Mouse (Mus musculus) liver, embryonic 16.5 days (tissue): Measurements from ENCODE around the gene Defa28. TPM values are rescaled to one million over a fixed set of nuclear protein-coding genes. Genes with fewer than 3 reads are reported as not detected.
"Not testable (repeated sequence)": the region's sequence is repeated elsewhere in the genome, so short reads cannot be mapped to it uniquely, and the experiment has no call there.

Experiments
- ATAC-seq: fragments of 200-750 bp; cut with Nextera tagmentation; 2 replicates; pipeline ENCODE4 v1.8.0; 2017; ENCODE audit warnings: low read depth, mild to moderate bottlenecking, moderate number of reproducible peaks, moderate library complexity
- H3K27ac ChIP-seq: fragments of 300-500 bp; sonication (generic); 2 replicates; pipeline ENCODE4 v1.5.1; 2014; ENCODE audit warnings: mild to moderate bottlenecking, low read length
- H3K27me3 ChIP-seq: fragments of 300-500 bp; sonication (generic); 2 replicates; pipeline ENCODE4 v1.6.1; 2014; ENCODE audit warnings: low read depth, low read length, mixed read lengths; ENCODE audit not compliant: control insufficient read depth, insufficient read depth
- H3K36me3 ChIP-seq: fragments of 300-500 bp; sonication (generic); 2 replicates; pipeline ENCODE4 v1.6.1; 2014; ENCODE audit warnings: mild to moderate bottlenecking; ENCODE audit not compliant: control insufficient read depth, insufficient read depth
- H3K4me1 ChIP-seq: fragments of 300-500 bp; sonication (generic); 2 replicates; pipeline ENCODE4 v1.6.1; 2014; ENCODE audit warnings: low read depth, low read length, mixed read lengths; ENCODE audit not compliant: control insufficient read depth
- H3K4me2 ChIP-seq: fragments of 300-500 bp; sonication (generic); 2 replicates; pipeline ENCODE4 v1.6.1; 2014; ENCODE audit warnings: low read depth, low read length, mixed read lengths
- H3K4me3 ChIP-seq: fragments of 300-500 bp; sonication (generic); 2 replicates; pipeline ENCODE4 v1.5.1; 2014; ENCODE audit warnings: low read depth, mild to moderate bottlenecking, low read length
- H3K9ac ChIP-seq: fragments of 300-500 bp; sonication (generic); 2 replicates; pipeline ENCODE4 v1.6.1; 2014; ENCODE audit warnings: low read depth, low read length
- H3K9me3 ChIP-seq: fragments of 300-500 bp; sonication (generic); replicated peaks from 2 replicates; pipeline ENCODE4 v1.6.1; 2016; ENCODE audit warnings: low read length; ENCODE audit not compliant: control insufficient read depth
- WGBS: fragments of 180-500 bp; shearing (Covaris S2); extraction: QIAGEN DNeasy Blood & Tissue Kit; methylation state at CpG from one replicate; pipeline ENCODE4 v1.1.7; 2014; ENCODE audit not compliant: insufficient replicate concordance; 5-methylcytosine and 5-hydroxymethylcytosine counted together
- polyA plus RNA-seq: library from polyadenylated mRNA; unstranded; fragments of >200 nt; fragmentation: Nextera tagmentation; extraction: Ambion mirVana; gene quantifications from 2 replicates; pipeline ENCODE4 v1.2.1, GENCODE M21; 2015

Defa28 gene
- not detected in 2 replicates for polyA plus RNA-seq

DNA sequence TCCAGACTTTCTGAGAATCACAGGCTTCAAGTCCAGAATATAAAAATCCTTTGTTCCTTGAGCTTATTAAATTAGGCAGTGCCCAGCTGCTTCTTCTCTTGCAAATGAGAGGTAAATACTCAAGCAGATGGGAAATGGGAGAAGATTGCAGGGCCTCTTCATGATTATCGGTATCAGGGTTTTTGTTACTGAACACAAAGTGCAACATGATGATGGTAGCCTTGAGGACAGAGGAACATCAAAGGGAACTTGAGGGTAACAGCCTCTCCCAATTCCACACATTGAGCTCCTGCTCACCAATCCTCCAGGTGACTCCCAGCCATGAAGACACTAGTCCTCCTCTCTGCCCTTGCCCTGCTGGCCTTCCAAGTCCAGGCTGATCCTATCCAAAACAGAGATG lies at the start of gene Defa28:
Gene Defa28 (plus strand): TSS at position 301 of the 400 bp plus-strand sequence.
- no CpG with 5 or more reads among the region's 1 CpGs for WGBS
- ATAC-seq, result not testable (repeated sequence)

DNA sequence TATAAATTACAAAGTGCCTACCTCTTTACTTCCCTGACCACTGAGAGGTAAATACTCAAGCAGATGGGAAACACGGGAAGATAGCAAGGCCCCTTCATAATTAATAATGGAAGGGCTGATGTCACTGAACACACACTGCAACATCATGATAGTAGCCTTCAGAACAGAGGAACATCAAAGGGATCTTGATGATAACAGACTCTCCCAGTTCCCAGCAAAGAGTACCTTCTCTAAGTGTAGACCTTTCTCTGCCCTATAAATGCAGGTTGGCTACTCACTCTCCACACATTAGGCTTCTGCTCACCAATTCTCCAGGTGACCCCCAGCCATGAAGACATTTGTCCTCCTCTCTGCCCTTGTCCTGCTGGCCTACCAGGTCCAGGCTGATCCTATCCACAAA lies 17.7 kb upstream of the Defa28 start, which contains the start of gene Defa37:
Gene Defa37 (plus strand): TSS at position 301 of the 400 bp plus-strand sequence.
- not testable (repeated sequence) for H3K4me1 ChIP-seq, H3K4me3 ChIP-seq, H3K27me3 ChIP-seq, ATAC-seq, H3K27ac ChIP-seq, H3K9me3 ChIP-seq, H3K4me2 ChIP-seq, H3K36me3 ChIP-seq, H3K9ac ChIP-seq
- no CpG with 5 or more reads among the region's 1 CpGs for WGBS

More for the DNA sequence above, at the start of gene Defa28:
- not testable (repeated sequence) for H3K4me2 ChIP-seq, H3K27ac ChIP-seq, H3K9ac ChIP-seq, H3K4me1 ChIP-seq, H3K4me3 ChIP-seq, H3K27me3 ChIP-seq, H3K9me3 ChIP-seq, H3K36me3 ChIP-seq

DNA sequence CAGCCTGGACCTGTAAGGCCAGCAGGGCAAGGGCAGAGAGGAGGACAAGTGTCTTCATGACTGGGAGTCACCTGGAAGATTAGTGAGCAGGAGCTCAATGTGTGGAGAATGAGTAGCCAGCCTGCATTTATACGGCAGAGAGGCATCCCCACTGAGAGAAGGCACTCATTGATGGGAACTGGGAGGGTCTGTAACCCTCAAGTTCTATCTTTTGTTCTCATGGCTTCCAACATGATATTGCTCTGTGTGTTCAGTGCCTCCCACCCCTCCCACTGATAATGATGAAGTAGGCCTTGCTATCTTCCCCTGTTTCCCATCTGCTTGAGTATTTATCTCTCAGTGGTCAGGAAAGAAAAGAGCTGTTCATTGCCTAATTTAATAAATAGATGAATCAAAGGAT lies 11.6 kb downstream of the Defa28 start, which contains the start of gene Gm7861:
Gene Gm7861 (minus strand): TSS at position 101 of the 400 bp plus-strand sequence.
- H3K9ac ChIP-seq, H3K4me3 ChIP-seq, H3K4me2 ChIP-seq, H3K27me3 ChIP-seq, ATAC-seq, H3K4me1 ChIP-seq, H3K27ac ChIP-seq, H3K9me3 ChIP-seq, H3K36me3 ChIP-seq: not testable (repeated sequence)
- WGBS, result no CpG with 5 or more reads among the region's 1 CpGs

DNA sequence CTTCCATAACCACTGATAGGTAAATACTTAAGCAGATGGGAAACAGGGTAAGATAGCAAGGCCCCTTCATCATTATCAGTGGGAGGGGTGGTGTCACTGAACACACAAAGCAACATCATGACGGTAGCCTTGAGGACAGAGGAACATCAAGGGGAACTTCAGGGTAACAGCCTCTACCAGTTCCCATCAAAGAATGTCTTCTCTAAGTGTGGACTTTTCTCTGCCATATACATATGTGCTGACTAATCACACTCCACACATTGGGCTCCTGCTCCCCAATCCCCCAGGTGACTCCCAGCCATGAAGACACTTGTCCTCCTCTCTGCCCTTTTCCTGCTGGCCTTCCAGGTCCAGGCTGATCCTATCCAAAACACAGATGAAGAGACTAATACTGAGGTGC lies 35.1 kb downstream of the Defa28 start, which contains the start of gene Defa26:
Gene Defa26 (plus strand): TSS at position 301 of the 400 bp plus-strand sequence.
- WGBS, result no CpG with 5 or more reads among the region's 1 CpGs
- not testable (repeated sequence) for H3K4me2 ChIP-seq, ATAC-seq, H3K9me3 ChIP-seq, H3K4me1 ChIP-seq, H3K9ac ChIP-seq, H3K27ac ChIP-seq, H3K4me3 ChIP-seq, H3K36me3 ChIP-seq, H3K27me3 ChIP-seq

Other genes with a start within 250 kb of the Defa28 start
- not detected in 2 replicates for gene Defa2, start 204.5 kb upstream of the Defa28 start, polyA plus RNA-seq
- gene Defa33, start 191.2 kb upstream of the Defa28 start, polyA plus RNA-seq, result not detected in 2 replicates
- not detected in 2 replicates for gene Defa36, start 155.6 kb upstream of the Defa28 start, polyA plus RNA-seq
- gene Gm7849, start 126.4 kb upstream of the Defa28 start, polyA plus RNA-seq, result not detected in 2 replicates
- not detected in 2 replicates for gene Defa20, start 73.7 kb upstream of the Defa28 start, polyA plus RNA-seq
- not detected in 2 replicates for gene Defa32, start 54.0 kb upstream of the Defa28 start, polyA plus RNA-seq
- gene Defa37, start 17.6 kb upstream of the Defa28 start, polyA plus RNA-seq, result not detected in 2 replicates
- gene Gm7861, start 11.5 kb downstream of the Defa28 start, polyA plus RNA-seq, result not detected in 2 replicates
- not detected in 2 replicates for gene Defa26, start 35.2 kb downstream of the Defa28 start, polyA plus RNA-seq
- 0.34 TPM in 1 of 2 replicates, not detected in the other for gene Defa17, start 72.8 kb downstream of the Defa28 start, polyA plus RNA-seq
- gene Defa34, start 82.8 kb downstream of the Defa28 start, polyA plus RNA-seq, result not detected in 2 replicates
- not detected in 2 replicates for gene AY761184, start 120.6 kb downstream of the Defa28 start, polyA plus RNA-seq
- 0.63 TPM in 1 of 2 replicates, not detected in the other for gene Defa24, start 151.5 kb downstream of the Defa28 start, polyA plus RNA-seq
- not detected in 2 replicates for gene Defb50, start 240.5 kb downstream of the Defa28 start, polyA plus RNA-seq